Mouse (Mus musculus) ovary, postnatal 36 days (tissue): Measurements from ENCODE around the gene Tpm3.

ENCODE experiments used
- DNase-seq: peaks from one replicate; pipeline ENCODE4 v3.0.0; 2022; ENCODE audit warnings: low spot score, mixed read lengths

Gene Tpm3

GRCm38 (mm10) chr3:90136660-90137059, 64.2 kb downstream of the Tpm3 start:
- no peak for DNase-seq

- no peak for DNase-seq
These were observed 65.2 kb downstream of the Tpm3 start for GRCm38 (mm10) chr3:90137606-90138005.

- no peak for DNase-seq
These were observed 67.5 kb downstream of the Tpm3 start for GRCm38 (mm10) chr3:90139962-90140361.

- DNase-seq = no peak
These were observed 73.0 kb downstream of the Tpm3 start for GRCm38 (mm10) chr3:90145461-90145860.

- no peak for DNase-seq
These were observed 74.2 kb downstream of the Tpm3 start for GRCm38 (mm10) chr3:90146651-90147050.
